Mouse (Mus musculus) G1E (cell line): ENCODE results near the gene Map1lc3b.

ENCODE experiments used
- CTCF ChIP-seq: IDR thresholded peaks from 2 replicates; pipeline ENCODE4 v1.5.1; 2012; ENCODE audit warnings: low read depth, low read length, inconsistent platforms, mixed read lengths
- TAL1 ChIP-seq: conservative IDR thresholded peaks from 2 replicates; pipeline ENCODE4 v1.6.1; 2012; ENCODE audit warnings: low read depth, low read length, inconsistent platforms, mixed read lengths

GRCm38 (mm10) chr8:121590203-121591177 lies at the start of gene Map1lc3b:
- no peak for TF ChIP-seq CTCF
- TF ChIP-seq TAL1, result no peak
